Comparison of ENCODE assay signal across 12 mouse cellular contexts in genomic region chr11:87883493-87883892, GRCm38 (mm10). TPM values are rescaled to one million over a fixed set of nuclear protein-coding genes. Genes with fewer than 3 reads are reported as not detected.
DNase-seq lines count a peak whose midpoint lies in the region; ATAC-seq lines count a peak whose summit lies in the region.
"Had no signal": no experiment of that assay in that cellular context is flagged by ENCODE, and none has a peak within 500 bp of the region (broad histone marks: within the 10 kb centered on the region; RNA-seq: fewer than 3 reads in every experiment).

No protein-coding gene starts in this region.

- H3K4me1 ChIP-seq in hindbrain, embryonic 11.5 days (replicated peaks; ENCODE audit: control insufficient read depth, insufficient read depth, low read length) = no peaks in the 10 kb centered on the region
- no peaks in the 10 kb centered on the region for H3K4me1 ChIP-seq in hindbrain, embryonic 12.5 days
- H3K4me1 ChIP-seq: heart, embryonic 15.5 days had no signal

- peak; percentile 32 for DNase-seq in hindbrain, embryonic 11.5 days (ENCODE audit: low spot score)
- peak; percentile 3 for DNase-seq in thymus, postnatal 25 days
- DNase-seq in thymus, postnatal 14 days = no peak
- peak; percentile 20 for DNase-seq in embryo, embryonic 9.5 days (ENCODE audit: extremely low spot score)
- DNase-seq in testis, postnatal 14 days (ENCODE audit: low spot score) = no peak
- DNase-seq in right cerebral cortex, adult 2 months (ENCODE audit: low spot score in 2 of 2) = no peak
- no peak for DNase-seq in ovary, adult 18-20 months (ENCODE audit: low spot score)
- DNase-seq: thymus, postnatal 36 days had no signal

- H3K4me3 ChIP-seq in hindbrain, embryonic 11.5 days (ENCODE audit: low read depth, low read length) = no peak overlapping the region
- H3K4me3 ChIP-seq in hindbrain, embryonic 12.5 days = no peak overlapping the region
- H3K4me3 ChIP-seq: heart, embryonic 15.5 days; limb, embryonic 13.5 days; neural tube, embryonic 13.5 days had no signal

- H3K4me2 ChIP-seq in hindbrain, embryonic 11.5 days (replicated peaks; ENCODE audit: low read depth, low read length) = no peak overlapping the region
- H3K4me2 ChIP-seq in hindbrain, embryonic 12.5 days (replicated peaks) = no peak overlapping the region
- H3K4me2 ChIP-seq: heart, embryonic 15.5 days; limb, embryonic 13.5 days; neural tube, embryonic 13.5 days had no signal

- H3K27me3 ChIP-seq in hindbrain, embryonic 11.5 days (ENCODE audit: control insufficient read depth, insufficient read depth, low read length) = no peaks in the 10 kb centered on the region
- H3K27me3 ChIP-seq in hindbrain, embryonic 12.5 days = no peaks in the 10 kb centered on the region
- H3K27me3 ChIP-seq: limb, embryonic 13.5 days; neural tube, embryonic 13.5 days had no signal

- WGBS in hindbrain, embryonic 11.5 days = 49% methylated on average over 5 of the region's 5 CpGs
- 42% methylated on average over 5 of the region's 5 CpGs for WGBS in hindbrain, embryonic 12.5 days

- ATAC-seq in hindbrain, embryonic 11.5 days (ENCODE audit: low FRiP score) = no peak
- no peak for ATAC-seq in hindbrain, embryonic 12.5 days (ENCODE audit: low FRiP score)

- no peaks in the 10 kb centered on the region for H3K9me3 ChIP-seq in hindbrain, embryonic 11.5 days (ENCODE audit: control insufficient read depth, low read length)
- H3K9me3 ChIP-seq in hindbrain, embryonic 12.5 days (replicated peaks) = no peaks in the 10 kb centered on the region
- H3K9me3 ChIP-seq: heart, embryonic 15.5 days; limb, embryonic 13.5 days; neural tube, embryonic 13.5 days had no signal

- H3K9ac ChIP-seq in hindbrain, embryonic 11.5 days (ENCODE audit: low read depth, low read length) = no peak overlapping the region
- no peak overlapping the region for H3K9ac ChIP-seq in hindbrain, embryonic 12.5 days
- H3K9ac ChIP-seq: heart, embryonic 15.5 days; limb, embryonic 13.5 days; neural tube, embryonic 13.5 days had no signal

- no peak overlapping the region for H3K27ac ChIP-seq in hindbrain, embryonic 11.5 days (ENCODE audit: low read depth, low read length)
- no peak overlapping the region for H3K27ac ChIP-seq in hindbrain, embryonic 12.5 days
- H3K27ac ChIP-seq: heart, embryonic 15.5 days; limb, embryonic 13.5 days; neural tube, embryonic 13.5 days had no signal

- H3K36me3 ChIP-seq in hindbrain, embryonic 11.5 days (ENCODE audit: control insufficient read depth, insufficient read depth, low read length) = no peaks in the 10 kb centered on the region
- H3K36me3 ChIP-seq in hindbrain, embryonic 12.5 days = no peaks in the 10 kb centered on the region
- H3K36me3 ChIP-seq: heart, embryonic 15.5 days; limb, embryonic 13.5 days; neural tube, embryonic 13.5 days had no signal

RNA-seq across cellular contexts. Expression of gene Epx, which starts 8.2 kb away (rescaled TPM):
- 0.07 TPM in 1 of 2 replicates, not detected in the other for polyA plus RNA-seq in hindbrain, embryonic 11.5 days (2014; fragmentation: Nextera tagmentation; extraction: Ambion mirVana)
- polyA plus RNA-seq in hindbrain, embryonic 12.5 days (2016; fragmentation: Nextera tagmentation; extraction: Ambion mirVana) = 0.15 TPM in 1 of 2 replicates, not detected in the other

RNA-seq across cellular contexts. Expression of gene Olfr462, which starts 8.6 kb away (rescaled TPM):
- not detected in 2 replicates for polyA plus RNA-seq in hindbrain, embryonic 11.5 days (2014; fragmentation: Nextera tagmentation; extraction: Ambion mirVana)
- polyA plus RNA-seq in hindbrain, embryonic 12.5 days (2016; fragmentation: Nextera tagmentation; extraction: Ambion mirVana) = not detected in 2 replicates
- polyA plus RNA-seq: heart, embryonic 15.5 days; limb, embryonic 13.5 days; neural tube, embryonic 13.5 days had no signal

RNA-seq across cellular contexts. Expression of gene Olfr463, which starts 13.7 kb away (rescaled TPM):
- polyA plus RNA-seq in hindbrain, embryonic 11.5 days (2014; fragmentation: Nextera tagmentation; extraction: Ambion mirVana) = not detected in 2 replicates
- not detected in 2 replicates for polyA plus RNA-seq in hindbrain, embryonic 12.5 days (2016; fragmentation: Nextera tagmentation; extraction: Ambion mirVana)
- polyA plus RNA-seq: heart, embryonic 15.5 days; limb, embryonic 13.5 days; neural tube, embryonic 13.5 days had no signal

RNA-seq across cellular contexts. Expression of gene Mks1, which starts 30.5 kb away (rescaled TPM):
- polyA plus RNA-seq in hindbrain, embryonic 11.5 days (2014; fragmentation: Nextera tagmentation; extraction: Ambion mirVana) = 13.2 and 16.2 TPM in 2 replicates
- 15.9 and 19.5 TPM in 2 replicates for polyA plus RNA-seq in hindbrain, embryonic 12.5 days (2016; fragmentation: Nextera tagmentation; extraction: Ambion mirVana)

RNA-seq across cellular contexts. Expression of gene Olfr464, which starts 37.3 kb away (rescaled TPM):
- not detected in 2 replicates for polyA plus RNA-seq in hindbrain, embryonic 11.5 days (2014; fragmentation: Nextera tagmentation; extraction: Ambion mirVana)
- not detected in 2 replicates for polyA plus RNA-seq in hindbrain, embryonic 12.5 days (2016; fragmentation: Nextera tagmentation; extraction: Ambion mirVana)
- polyA plus RNA-seq: heart, embryonic 15.5 days; limb, embryonic 13.5 days had no signal

Comparison
In these comparisons a context has a peak if more than half of its experiments do, and no peak if none do; other contexts are left out.
1. DNase-seq: peak in hindbrain, embryonic 11.5 days (single experiment), thymus, postnatal 25 days (single experiment) and embryo, embryonic 9.5 days (single experiment); none in thymus, postnatal 14 days (single experiment), testis, postnatal 14 days (single experiment), right cerebral cortex, adult 2 months (0 of 2) and ovary, adult 18-20 months (single experiment).